Mouse (Mus musculus) adrenal gland (tissue): Measurements from ENCODE around the gene Fbxo36.

Source experiments
- intact Hi-C: fragments of 180-260 bp; cut with DNase I; formaldehyde crosslinking; loops from one replicate; pipeline ENCODE4 v1.15.1; 2025

Fbxo36 gene

DNA sequence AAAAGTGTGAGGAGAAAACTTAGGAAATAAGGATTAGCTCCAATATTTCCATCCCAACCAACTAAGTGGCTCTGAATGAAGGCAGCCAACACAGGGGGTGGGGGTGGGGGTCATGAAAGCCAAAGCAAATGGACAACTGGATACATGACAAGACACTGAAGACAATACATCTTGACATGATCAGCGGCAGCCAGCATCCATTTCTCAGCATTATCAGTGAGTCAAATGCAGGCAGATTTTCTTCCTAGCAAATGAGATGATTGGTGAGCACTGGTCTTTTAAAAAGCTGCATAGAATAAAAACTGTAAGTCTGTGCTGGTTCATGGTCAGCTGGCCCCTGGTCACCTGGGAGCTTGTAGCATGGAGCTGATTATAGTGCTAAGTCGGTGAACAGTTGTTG is 15.3 kb downstream of the Fbxo36 start:
- intact Hi-C loops: no loop called here

DNA sequence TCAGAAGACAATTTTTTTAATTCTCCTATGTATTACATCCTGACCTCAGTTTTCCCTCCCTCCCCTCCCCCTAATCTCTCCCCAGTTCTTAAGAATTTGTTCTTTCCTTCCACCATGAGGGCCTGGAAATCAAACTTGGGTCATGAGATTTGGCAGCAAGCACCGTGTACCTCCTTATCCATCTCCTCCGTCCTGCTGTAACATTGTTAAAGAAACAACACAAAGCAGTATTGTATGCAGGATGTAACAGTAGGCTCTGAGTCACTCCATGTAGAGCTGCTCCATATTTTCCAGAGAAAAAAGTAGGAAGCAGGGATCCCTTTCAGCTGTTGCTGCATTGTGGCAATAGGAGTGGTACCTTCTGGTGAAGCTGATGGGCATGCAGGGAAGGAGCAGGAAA is 16.1 kb downstream of the Fbxo36 start:
- intact Hi-C loops: no loop called here

DNA sequence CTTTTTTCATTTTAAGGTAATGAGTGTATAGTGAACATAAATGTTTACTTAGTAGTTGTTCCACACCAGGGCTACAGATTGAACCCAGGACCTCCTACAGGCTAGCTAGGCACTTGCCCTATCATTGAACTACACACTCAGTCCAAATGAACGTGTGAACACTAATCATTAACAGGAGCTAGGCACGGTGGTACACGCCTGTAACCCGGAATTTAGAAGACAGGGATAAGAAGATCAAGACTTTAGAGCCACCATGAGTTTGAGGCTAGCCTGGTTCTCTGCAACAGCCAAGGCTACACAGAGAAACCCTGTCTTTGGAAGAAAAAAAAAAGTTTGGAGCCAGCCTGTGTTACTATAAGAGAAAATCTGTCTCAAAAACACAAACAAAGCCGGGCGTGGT is 20.0 kb downstream of the Fbxo36 start:
- intact Hi-C loops: no loop called here

DNA sequence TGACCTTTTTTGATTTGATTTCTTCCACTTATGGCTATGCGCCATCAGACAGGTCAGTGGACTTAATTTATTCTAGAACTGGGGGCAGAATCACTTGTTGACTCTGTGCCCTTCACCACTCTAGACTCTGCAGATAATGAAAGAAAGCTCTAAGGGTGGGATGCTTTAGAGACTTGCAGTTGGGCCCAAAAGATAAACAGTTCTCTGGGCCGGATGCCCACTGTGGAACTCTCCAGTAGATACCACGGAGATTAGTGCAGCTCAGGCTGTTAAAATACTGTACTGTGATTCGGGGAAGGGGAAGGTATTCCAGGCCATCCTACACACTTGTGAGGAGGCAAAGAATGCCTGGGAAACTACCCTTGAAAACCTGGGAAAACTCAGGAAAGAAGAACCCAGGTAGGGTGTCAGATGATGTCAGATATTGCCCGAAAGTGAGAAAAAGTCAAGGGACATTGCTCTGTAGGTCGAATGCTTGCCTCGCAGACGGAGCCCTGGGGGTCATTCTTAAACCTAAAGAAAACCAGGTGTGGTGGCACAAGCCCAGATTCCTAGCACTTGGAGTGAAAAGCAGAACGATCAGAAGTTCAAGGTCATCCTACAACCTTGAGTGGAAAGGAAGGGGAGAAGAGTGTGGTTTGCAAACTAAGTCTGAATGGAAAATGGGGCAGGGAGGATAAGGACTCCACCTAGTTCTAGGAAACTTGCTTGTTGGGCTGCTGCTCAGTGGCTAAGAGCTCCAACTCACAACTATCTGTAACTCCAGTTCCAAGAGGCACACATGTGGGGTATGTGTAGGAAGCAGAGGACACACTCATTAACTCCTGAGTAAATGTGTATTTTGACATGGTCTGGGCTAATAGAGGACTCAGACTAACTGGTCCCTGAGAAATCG is 21.0 kb downstream of the Fbxo36 start:
- intact Hi-C loops: no loop called here

DNA sequence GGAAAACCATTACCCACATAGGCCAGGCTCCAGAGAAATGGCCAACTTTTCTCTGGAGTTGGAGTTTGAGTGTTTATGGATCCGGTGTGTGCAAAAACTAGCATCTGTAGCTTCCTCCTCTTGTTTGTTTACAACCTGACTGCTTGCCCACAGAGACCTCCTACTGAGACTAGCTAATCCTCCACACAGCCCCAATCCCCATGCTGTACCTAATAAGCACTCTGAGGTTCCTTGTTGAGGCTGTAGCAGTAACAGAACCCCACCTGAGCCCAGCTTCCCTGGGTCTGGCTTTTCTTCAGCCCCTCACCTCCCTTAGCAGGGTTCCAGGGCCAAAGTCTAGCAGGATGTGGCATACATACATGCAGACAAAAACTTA is 21.6 kb downstream of the Fbxo36 start:
- intact Hi-C loops: no loop called here

DNA sequence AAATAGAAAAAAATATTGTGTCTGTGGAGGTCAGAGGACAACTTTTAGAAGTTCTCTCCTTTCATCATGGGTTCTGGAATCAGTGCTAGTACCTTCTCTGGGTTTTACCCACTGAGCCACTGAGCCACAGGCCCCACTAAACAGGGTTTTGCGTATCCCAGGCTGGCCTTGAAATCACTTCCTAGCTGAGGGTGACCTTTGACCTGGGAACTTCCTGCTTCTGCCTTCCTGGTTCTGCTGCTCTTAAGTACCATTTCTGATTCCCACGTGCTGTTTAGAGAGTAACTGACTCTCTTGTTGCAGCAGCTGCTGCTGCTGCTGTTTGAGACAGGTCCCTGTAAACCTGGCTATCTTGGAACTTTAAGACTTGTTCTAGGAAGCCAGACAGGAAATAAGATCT is 25.0 kb downstream of the Fbxo36 start:
- intact Hi-C loops: no loop called here

DNA sequence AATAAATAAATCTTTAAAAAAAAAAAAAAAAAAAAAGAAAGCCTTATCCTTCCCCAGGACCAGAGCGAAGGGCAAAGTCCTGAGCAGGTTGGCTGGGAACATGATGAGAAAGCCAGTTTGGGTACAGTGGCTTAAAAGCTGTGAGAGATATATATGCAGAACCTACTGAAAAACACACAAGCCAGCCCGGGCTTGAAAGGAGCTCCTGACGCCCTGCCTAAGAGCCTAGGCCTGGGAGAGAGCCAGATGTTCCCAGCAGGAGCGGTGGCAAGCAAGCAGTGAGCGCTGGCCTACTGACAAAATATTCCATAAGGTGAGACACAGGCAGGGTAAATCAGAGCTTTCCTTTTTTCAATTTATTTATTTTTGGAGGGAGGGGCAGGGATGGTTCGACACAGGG is 26.6 kb downstream of the Fbxo36 start:
- intact Hi-C loops: no loop called here

DNA sequence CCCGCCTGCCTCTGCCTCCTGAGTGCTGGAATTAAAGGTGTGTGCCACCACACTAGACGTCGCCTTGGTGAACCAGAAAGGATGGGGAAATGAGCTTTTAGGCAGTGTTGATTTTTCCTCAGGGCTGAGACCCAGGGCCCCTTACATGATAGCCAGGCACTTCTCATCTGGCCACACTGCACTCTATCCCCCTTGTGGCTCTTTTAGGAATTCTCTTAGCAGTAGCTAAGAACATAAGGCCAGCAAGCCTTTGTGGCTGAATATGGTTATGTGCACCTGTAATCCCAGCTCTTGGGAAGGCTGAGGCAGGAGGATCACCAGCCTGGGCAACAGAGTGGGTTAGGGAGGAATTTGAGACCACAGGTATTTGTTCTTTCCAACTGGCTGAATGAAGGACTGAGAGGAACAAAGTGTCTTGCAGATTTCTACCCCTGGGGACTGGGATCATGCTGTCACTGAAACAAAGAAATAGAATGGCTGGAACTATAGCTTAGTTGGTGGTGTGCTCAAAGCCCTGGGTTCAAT is 27.1 kb downstream of the Fbxo36 start:
- intact Hi-C loops: no loop called here

DNA sequence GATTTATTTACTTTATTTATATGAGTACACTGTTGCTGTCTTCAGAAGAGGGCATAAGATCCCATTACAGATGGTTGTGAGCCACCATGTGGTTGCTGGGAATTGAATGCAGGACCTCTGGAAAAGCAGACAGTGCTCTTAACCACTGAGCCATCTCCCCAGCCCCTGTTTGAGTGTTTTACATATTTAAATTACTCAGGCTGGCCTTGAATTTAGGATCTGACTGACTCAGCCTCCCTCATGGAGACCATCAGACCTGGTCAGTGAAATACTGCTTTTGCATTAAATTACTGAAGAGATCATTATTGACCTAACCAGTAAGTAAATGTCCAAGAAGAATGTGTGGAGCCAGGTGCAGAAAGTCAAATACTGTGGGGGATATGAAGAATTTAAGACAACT is 28.7 kb downstream of the Fbxo36 start:
- intact Hi-C loops: no loop called here

DNA sequence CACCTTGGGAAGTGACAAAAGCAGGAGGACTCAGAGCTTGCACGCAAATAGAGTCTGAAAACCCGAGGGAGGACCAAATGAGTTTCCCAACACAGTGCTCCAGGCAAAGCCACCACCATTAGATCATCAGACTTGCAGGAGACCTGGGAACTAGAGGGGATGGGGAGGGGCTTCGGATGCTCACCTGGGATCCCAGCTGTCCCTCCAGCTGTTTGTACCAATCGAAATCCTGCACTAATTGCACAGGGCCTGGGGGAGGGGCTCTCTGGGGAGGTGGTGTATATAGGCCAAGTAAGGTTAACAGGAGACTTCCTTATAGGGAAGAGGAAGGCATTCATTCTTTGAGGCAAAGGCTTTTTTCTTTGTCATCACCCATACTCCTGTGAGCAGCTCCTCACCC is 29.2 kb downstream of the Fbxo36 start:
- intact Hi-C loops: no loop called here

DNA sequence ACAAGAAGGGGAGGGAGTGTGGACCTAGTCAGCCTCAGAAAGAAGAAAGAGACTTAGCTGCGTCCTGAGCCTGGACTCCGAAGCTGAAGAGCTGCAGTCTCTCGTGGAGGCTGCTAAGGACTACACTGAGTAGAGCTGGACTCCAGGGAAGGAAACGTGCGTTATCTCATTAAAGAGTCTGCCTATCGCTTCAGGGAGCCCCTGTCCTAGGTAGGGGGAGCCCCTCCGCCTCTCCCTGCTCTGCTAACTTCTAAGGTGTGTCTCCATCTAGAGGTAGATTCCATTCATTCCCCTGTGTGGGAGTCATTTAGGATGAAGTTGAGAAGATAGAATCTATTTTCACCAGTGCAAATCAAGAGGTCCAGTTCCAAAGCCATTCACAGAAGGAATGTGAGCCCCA is 29.9 kb downstream of the Fbxo36 start:
- intact Hi-C loops: no loop called here

DNA sequence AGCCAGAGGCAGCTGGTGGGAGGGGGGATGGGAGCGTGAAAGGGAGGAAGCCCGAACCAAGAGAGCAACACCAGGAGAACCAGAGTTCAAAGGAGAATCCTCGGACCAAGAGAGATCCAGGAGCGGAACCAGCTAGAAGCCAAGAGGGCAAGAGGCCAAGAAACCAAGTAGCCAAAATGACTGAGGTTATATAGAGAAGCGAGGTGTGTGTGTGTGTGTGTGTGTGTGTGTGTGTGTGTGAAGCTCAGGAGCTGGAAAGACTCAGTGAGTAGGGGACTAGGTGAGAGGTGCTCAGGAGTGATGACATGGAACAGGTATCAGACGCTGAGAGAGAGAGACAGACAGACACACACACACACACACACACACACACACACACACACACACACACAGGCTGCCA is 31.5 kb downstream of the Fbxo36 start:
- intact Hi-C loops: no loop called here

DNA sequence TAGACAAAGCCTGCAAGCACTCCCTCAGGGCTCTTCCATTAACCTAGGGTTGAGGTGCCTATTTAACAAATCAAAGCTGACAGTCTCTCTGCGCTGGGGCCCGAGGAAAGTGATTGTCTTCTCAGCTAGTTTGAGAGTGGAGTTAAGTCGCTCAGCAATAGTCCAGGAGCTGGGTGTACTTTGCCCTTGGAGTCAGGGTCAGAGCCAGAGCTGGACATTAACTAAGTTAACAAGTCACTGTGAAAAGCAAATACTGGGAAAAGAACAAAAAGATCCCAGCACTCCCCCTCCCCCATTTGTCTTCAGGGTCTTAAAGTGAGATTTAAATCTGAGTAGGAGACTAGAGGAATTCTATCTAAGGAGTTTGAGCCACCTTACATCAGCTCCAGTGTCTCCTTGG is 32.5 kb downstream of the Fbxo36 start:
- intact Hi-C loops: no loop called here

DNA sequence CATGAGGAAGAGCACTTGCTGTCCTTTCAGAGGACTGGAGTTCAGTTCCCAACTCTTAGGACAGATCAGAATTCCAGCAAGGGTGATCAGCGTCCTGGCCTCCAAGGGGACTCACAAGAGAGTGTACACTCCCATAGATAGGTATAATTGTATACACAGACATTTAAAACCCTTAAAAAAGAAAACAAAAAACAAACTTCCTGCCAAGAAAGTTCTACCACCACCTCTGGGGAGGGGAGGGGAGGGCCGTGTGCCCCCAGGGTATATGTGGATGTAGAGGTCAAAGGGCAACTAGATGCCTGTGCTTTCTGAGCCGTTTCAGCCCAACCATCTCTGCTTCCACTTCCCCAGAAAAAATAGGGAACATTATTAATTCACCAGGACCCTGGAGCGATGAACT is 33.3 kb downstream of the Fbxo36 start:
- intact Hi-C loops: no loop called here

DNA sequence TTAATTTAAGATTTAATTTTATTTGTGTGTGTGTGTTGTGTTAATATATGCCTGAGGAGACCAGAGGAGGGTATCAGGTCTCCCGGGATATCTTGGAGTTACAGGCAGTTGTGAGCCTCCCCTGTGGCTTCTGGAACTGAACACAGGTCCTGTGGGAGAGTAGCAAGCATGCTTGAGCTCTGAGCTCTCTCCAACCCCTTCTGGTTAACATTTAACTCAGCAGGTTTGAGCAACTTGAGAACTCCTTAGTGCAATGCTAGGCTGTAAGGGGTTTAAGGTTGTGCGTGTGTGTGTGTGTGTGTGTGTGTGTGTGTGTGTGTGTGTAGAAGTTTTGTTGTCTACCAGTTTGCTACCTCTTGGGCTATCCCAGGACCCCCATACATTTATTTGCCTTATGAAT is 37.9 kb downstream of the Fbxo36 start:
- intact Hi-C loops: no loop called here

DNA sequence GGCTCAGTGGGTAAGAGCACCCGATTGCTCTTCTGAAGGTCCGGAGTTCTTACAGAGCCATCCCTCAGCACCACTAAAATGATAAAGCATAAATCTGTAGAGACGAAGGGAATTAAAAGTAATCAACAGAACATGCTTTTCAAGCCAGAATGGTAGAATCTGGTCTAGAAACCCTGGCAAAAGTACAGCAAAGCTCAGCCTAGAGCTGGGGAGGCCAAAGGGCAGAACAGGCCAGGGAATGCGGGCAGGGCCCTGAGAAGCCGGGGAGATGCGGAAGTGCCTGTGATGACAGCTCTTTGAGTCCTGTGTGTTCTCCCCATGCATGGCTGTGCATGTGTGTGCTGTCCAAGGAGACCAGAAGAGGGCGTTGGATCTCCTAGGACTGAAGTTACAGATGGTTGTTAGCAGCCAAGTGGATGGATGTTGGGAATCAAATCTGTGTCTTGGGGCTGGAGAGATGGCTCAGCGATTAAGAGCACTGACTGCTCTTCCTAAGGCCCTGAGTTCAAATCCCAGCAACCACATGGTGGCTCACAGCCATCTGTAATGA is 40.0 kb downstream of the Fbxo36 start:
- intact Hi-C loops: loop anchor here (2.0 kb wide), 1 partner anchor 147 kb away; no protein-coding TSS in a partner anchor

DNA sequence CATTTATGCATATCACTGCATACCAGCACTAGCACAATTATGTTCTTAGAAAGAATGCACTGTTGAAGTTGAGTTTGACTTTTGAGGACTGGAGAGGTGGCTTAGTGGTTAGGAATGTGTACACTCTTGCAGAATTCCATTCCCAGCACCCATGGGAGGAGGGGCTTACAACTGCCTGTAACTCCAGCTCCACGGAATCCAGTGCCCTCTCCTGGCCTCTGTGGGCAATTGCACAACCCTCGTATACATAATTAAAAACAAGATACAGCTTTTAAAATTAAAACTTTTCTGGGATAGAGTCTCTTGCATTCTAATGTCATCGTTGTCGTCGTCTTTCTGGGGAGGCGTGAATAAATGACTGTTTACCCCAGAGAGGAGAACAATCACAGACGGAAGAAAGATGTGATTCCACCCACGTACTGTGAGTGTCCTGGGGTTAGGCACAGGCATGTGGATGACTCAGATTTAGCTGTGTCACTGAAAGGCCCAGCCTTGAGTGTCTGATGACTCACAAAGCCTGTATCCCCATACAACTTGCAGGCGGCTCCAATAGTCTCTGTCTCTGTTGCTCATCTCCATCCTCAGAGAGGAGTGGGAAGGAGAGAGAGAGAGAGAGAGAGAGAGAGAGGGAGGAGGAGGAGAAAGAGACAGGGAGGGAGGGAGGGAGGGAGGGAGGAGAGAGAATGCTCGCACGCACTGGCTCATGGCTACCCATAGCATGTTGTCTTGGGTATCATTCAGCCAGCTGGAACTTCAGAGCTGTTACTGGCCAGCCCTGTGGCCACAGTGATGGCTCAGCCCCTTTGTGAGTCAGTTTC is 41.8 kb downstream of the Fbxo36 start:
- intact Hi-C loops: loop anchor here (2.0 kb wide), 1 partner anchor 149 kb away; no protein-coding TSS in a partner anchor

DNA sequence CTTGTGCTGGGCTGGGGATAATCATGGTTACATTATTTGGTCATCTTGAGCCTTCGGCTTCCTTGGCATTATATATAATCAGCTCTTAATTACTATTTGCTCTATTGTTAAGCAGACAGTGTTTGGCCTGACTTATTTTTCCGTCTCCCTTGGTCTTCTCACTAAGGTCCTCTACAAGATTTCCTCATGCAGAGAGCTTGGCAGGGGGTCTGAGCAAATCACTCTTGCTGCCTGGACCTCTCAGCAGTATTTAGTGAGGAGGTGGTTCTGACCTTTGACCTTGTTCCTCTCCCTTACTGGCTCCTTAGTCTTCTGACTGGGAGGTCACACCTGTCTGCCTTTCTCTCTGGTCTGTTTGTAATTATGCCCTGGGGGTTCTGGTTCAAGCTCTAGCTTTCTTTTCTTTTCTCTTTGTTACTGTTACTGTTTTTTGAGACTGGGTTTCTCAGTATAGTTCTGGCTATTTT is 42.5 kb downstream of the Fbxo36 start:
- intact Hi-C loops: no loop called here

DNA sequence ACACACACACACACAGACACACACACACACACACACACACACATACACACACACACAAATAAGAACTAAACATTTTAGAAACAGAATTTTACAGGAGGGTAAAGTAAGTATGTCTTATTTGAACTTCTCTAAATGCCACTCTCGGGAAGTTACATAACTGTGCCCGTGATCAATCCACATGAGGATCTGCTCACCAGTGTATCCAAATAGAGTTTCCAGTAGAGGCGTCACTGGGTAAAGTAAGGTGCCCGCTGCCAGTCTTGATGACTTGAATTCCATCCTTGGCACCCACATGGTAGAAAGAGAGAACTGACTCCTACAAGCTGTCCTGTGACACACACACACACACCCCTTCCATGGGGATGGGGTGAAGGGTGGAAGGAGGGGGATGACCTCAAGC is 43.3 kb downstream of the Fbxo36 start:
- intact Hi-C loops: no loop called here

DNA sequence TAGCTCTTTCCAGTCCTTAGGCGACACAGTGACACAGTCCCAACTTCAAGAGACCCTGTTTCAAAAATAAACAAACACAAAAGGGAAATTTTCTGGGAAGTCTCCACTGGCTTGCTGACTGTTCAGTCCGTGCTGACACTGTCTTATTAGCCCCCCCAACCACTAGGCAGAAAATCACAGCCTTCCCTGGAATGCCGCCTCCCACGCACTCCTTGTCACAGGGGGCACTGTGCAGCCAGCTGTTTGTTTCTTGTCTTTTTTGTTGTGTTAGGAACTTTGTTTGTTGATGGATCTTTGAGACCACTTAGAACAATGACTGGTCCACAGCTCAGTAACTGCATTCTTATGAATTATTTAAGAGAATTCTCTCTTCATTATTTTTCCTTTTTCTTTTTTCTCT is 44.2 kb downstream of the Fbxo36 start:
- intact Hi-C loops: no loop called here

DNA sequence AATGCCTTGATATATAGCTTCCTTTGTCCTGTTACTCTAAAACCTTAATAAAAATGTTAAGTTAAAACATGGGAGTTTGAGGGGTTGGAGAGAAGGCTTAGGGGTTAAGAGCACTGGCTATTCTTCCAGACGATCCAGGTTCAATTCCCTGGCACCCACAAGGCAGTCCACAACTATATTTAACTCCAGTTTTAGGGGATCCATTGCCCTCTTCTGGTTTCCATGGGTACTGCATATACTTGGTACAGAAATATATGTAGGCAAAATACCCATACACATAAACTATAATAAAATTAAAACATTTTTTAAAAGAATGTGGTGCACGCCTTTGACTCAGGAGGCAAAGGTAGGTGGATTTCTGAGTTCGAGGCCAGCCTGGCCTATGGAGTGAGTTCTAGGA is 45.5 kb downstream of the Fbxo36 start:
- intact Hi-C loops: no loop called here

DNA sequence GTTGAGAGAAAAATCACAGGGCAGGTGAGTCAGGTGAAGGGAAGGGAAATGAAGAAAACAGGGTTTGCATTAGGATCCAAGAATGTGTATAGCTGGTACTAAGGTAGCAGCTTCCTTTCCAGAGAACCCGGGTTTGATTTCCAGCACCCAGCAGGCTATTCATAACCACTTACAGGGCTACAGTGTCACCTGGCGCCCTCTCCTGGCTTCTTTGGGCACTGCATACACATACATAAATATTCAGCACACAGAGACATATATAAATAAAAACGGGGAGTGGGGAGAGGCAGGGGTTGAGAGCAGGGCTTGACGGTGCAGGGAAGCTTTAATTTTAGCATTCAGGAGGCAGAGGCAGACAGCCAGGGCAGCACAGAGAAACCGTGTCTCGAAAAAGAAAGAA is 46.3 kb downstream of the Fbxo36 start:
- intact Hi-C loops: no loop called here
